Mouse (Mus musculus) CH12.LX (cell line): ENCODE measurements around the gene Krt82. TPM values are rescaled to one million over a fixed set of nuclear protein-coding genes. Genes with fewer than 3 reads are reported as not detected.

Experiments used
- DNase-seq: peaks from one replicate; pipeline ENCODE4 v3.0.0-alpha.2; 2013; ENCODE audit errors: extremely low read depth
- H3K27ac ChIP-seq: 2 replicates; pipeline ENCODE4 v1.5.1; 2012; ENCODE audit warnings: low read depth, mild to moderate bottlenecking, control low read depth, moderate library complexity; ENCODE audit not compliant: insufficient read depth
- H3K27me3 ChIP-seq: replicated peaks from 2 replicates; pipeline ENCODE3; 2012; ENCODE audit warnings: inconsistent platforms
- H3K36me3 ChIP-seq, 2 experiments: replicated peaks in 1 of 2; 2 replicates each; pipeline versions ENCODE3 to v1.6.1; 2012; ENCODE audit warnings: inconsistent platforms in 1 of 2, low read length in 1 of 2, mild to moderate bottlenecking in 1 of 2, mixed read lengths in 1 of 2, moderate library complexity in 1 of 2; ENCODE audit not compliant: control insufficient read depth in 1 of 2, insufficient read depth in 1 of 2
- H3K4me1 ChIP-seq, 2 experiments: 2 replicates each; pipeline ENCODE4 v1.6.1; 2012; ENCODE audit warnings: inconsistent platforms in 1 of 2, moderate library complexity in 1 of 2; ENCODE audit not compliant: insufficient read depth in 2 of 2, control insufficient read depth in 1 of 2
- H3K4me2 ChIP-seq: 2 replicates; pipeline ENCODE4 v1.6.1; 2012; ENCODE audit warnings: low read depth, mild to moderate bottlenecking, control low read depth; ENCODE audit not compliant: poor library complexity, insufficient read depth, severe bottlenecking
- H3K4me3 ChIP-seq, 3 experiments: fragments of 150-350 bp in 1 of 3; sonication (generic) in 1 of 3; replicated peaks in 1 of 3; 2 replicates each; pipeline versions ENCODE3 to v1.5.1; 2011 to 2012; ENCODE audit warnings: low read depth in 2 of 3, low read length in 2 of 3, mild to moderate bottlenecking in 2 of 3, moderate library complexity in 2 of 3, control low read depth in 1 of 3, improper control_type of control experiment in 1 of 3, inconsistent platforms in 1 of 3, mixed read lengths in 1 of 3; ENCODE audit not compliant: poor library complexity in 1 of 3
- H3K79me2 ChIP-seq: replicated peaks from 2 replicates; pipeline ENCODE4 v1.6.1; 2012; ENCODE audit warnings: mild to moderate bottlenecking, moderate library complexity; ENCODE audit not compliant: control insufficient read depth, poor library complexity, insufficient read depth, severe bottlenecking; ENCODE audit errors: extremely low read depth
- H3K9ac ChIP-seq: 2 replicates; pipeline ENCODE4 v1.6.1; 2012; ENCODE audit warnings: low read depth, mild to moderate bottlenecking, control low read depth, moderate library complexity; ENCODE audit not compliant: insufficient read depth
- H3K9me3 ChIP-seq: replicated peaks from 2 replicates; pipeline ENCODE3; 2012; ENCODE audit warnings: low read length, inconsistent platforms, mixed read lengths
- CHD2 ChIP-seq: IDR thresholded peaks from 2 replicates; pipeline ENCODE4 v1.6.1; 2011; ENCODE audit warnings: low read length, improper control_type of control experiment
- CTCF ChIP-seq, 2 experiments: IDR thresholded peaks in 1 of 2; conservative IDR thresholded peaks in 1 of 2; 2 replicates each; pipeline ENCODE4 v1.5.1; 2011 to 2012; ENCODE audit warnings: low read depth in 2 of 2, low read length in 2 of 2, improper control_type of control experiment in 1 of 2, inconsistent platforms in 1 of 2, mild to moderate bottlenecking in 1 of 2, moderate library complexity in 1 of 2
- HCFC1 ChIP-seq: IDR thresholded peaks from 2 replicates; pipeline ENCODE4 v1.6.1; 2012; ENCODE audit warnings: low read depth, mild to moderate bottlenecking, inconsistent platforms, low read length, improper control_type of control experiment
- IRF4 ChIP-seq: IDR thresholded peaks from 2 replicates; pipeline ENCODE4 v1.6.1; 2014; ENCODE audit warnings: low read depth, mild to moderate bottlenecking, inconsistent platforms, low read length, improper control_type of control experiment
- JUN ChIP-seq: IDR thresholded peaks from 2 replicates; pipeline ENCODE4 v1.6.1; 2011; ENCODE audit warnings: low read depth, mild to moderate bottlenecking, low read length, improper control_type of control experiment, moderate library complexity; ENCODE audit not compliant: insufficient read depth
- JUND ChIP-seq: conservative IDR thresholded peaks from 2 replicates; pipeline ENCODE4 v1.6.1; 2011; ENCODE audit warnings: low read depth, low read length, improper control_type of control experiment
- KAT2A ChIP-seq: IDR thresholded peaks from 2 replicates; pipeline ENCODE4 v1.6.1; 2012; ENCODE audit warnings: low read length, improper control_type of control experiment, inconsistent platforms; ENCODE audit not compliant: insufficient replicate concordance
- MXI1 ChIP-seq: IDR thresholded peaks from 2 replicates; pipeline ENCODE4 v1.6.1; 2011; ENCODE audit warnings: mild to moderate bottlenecking, low read depth, low read length, improper control_type of control experiment
- MYC ChIP-seq: IDR thresholded peaks from 2 replicates; pipeline ENCODE4 v1.6.1; 2011; ENCODE audit warnings: low read depth, mild to moderate bottlenecking, improper control_type of control experiment, low read length
- NELFE ChIP-seq: IDR thresholded peaks from 2 replicates; pipeline ENCODE4 v1.6.1; 2011; ENCODE audit warnings: low read depth, low read length, improper control_type of control experiment
- NRF1 ChIP-seq: IDR thresholded peaks from 2 replicates; pipeline ENCODE4 v1.6.1; 2014; ENCODE audit warnings: low read depth, mild to moderate bottlenecking, inconsistent platforms, low read length, improper control_type of control experiment, moderate library complexity
- POLR2AphosphoS2 ChIP-seq: IDR thresholded peaks from 2 replicates; pipeline ENCODE4 v1.6.1; 2011; ENCODE audit warnings: low read depth, low read length, improper control_type of control experiment
- RCOR1 ChIP-seq: conservative IDR thresholded peaks from 2 replicates; pipeline ENCODE4 v1.6.1; 2012; ENCODE audit warnings: low read depth, mild to moderate bottlenecking, inconsistent platforms, low read length, improper control_type of control experiment
- SIN3A ChIP-seq: IDR thresholded peaks from 2 replicates; pipeline ENCODE4 v1.6.1; 2012; ENCODE audit warnings: low read length, improper control_type of control experiment, inconsistent platforms
- TBP ChIP-seq: conservative IDR thresholded peaks from 2 replicates; pipeline ENCODE4 v1.6.1; 2011; ENCODE audit warnings: low read depth, low read length, improper control_type of control experiment
- TCF12 ChIP-seq: IDR thresholded peaks from 2 replicates; pipeline ENCODE4 v1.6.1; 2014; ENCODE audit warnings: low read depth, mild to moderate bottlenecking, inconsistent platforms, low read length, improper control_type of control experiment
- UBTF ChIP-seq: IDR thresholded peaks from 2 replicates; pipeline ENCODE4 v1.6.1; 2012; ENCODE audit warnings: low read depth, mild to moderate bottlenecking, inconsistent platforms, low read length, improper control_type of control experiment, moderate library complexity
- ZC3H11A ChIP-seq: IDR thresholded peaks from 2 replicates; pipeline ENCODE4 v1.6.1; 2012; ENCODE audit warnings: low read depth, mild to moderate bottlenecking, inconsistent platforms, low read length, improper control_type of control experiment
- ZMIZ1 ChIP-seq: IDR thresholded peaks from 2 replicates; pipeline ENCODE4 v1.6.1; 2012; ENCODE audit warnings: low read depth, mild to moderate bottlenecking, inconsistent platforms, low read length, improper control_type of control experiment
- ZNF384 ChIP-seq: IDR thresholded peaks from 2 replicates; pipeline ENCODE4 v1.6.1; 2012; ENCODE audit warnings: low read depth, low read length, improper control_type of control experiment, inconsistent platforms
- dilution Hi-C: fragments of 300-500 bp; cut with MboI; formaldehyde crosslinking; loops from 2 replicates; pipeline ENCODE4 v1.14.3; 2020; ENCODE audit warnings: low sequenced_read_pairs; ENCODE audit not compliant: extremely low pct_unique_long_range_greater_than_20kb, extremely low pct_ligation_motif_present
- in situ Hi-C: fragments of 300-500 bp; cut with MboI; formaldehyde crosslinking; loops from 3 replicates; pipeline ENCODE4 v1.14.3; 2019; ENCODE audit warnings: low sequenced_read_pairs, low pct_ligation_motif_present, low pct_unique_long_range_greater_than_20kb, mixed read lengths
- polyA plus RNA-seq: library from polyadenylated mRNA; unstranded; fragments of >175 nt; gene quantifications from 2 replicates; pipeline ENCODE4 v1.2.1, GENCODE M21; 2012; ENCODE audit warnings: low read depth; ENCODE audit not compliant: insufficient read length
- total RNA-seq, 2 experiments: library from RNA; depleted of rRNA; stranded (reverse); fragments of 300-350 nt in 1 of 2; fragments of >200 nt in 1 of 2; gene quantifications; 2 replicates each; pipeline ENCODE4 v1.2.3; 2012 to 2014

Gene Krt82
- total and polyA plus RNA-seq, 3 experiments = not detected

DNA sequence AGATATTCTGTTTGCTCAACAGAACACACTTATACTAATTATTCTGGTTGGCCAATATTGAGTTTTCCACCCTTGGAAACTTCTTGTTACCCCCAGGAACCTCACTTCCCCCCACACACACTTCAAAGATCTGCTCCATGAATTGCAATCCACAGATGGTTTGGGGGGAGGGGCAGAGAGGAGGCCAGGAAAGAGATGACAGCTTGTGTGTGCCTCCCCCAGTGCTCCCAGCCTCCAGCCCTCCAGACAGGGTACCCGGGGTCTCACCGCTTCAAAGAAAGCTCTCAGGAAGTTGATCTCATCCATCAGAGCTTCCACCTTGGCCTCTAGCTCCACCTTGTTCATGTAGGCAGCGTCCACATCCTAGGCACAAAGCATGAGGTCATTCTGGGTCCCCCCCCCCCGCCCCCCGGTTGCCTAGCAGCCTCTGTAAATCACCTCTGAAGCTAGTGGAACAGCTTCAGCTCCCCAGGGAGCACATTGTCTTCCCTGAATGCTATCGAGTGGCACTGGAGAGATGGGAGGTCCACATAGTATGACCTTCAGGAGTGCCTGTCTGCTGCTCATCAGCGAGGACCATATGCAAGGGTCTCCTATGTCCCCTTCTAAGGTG is 7.7 kb upstream of the Krt82 start:
- no peaks in the 10 kb centered on the region for H3K36me3 ChIP-seq
- no peak overlapping the region for H3K4me3 ChIP-seq
- H3K27ac ChIP-seq = no peak overlapping the region
- no peaks in the 10 kb centered on the region for H3K79me2 ChIP-seq
- in situ Hi-C loops = no loop called here
- peaks cover 99% of the 10 kb centered on the region for H3K27me3 ChIP-seq
- H3K4me2 ChIP-seq = no peak overlapping the region
- peaks cover 1% of the 10 kb centered on the region in 2 experiments; a peak in 1 of 4 replicates for H3K4me1 ChIP-seq
- dilution Hi-C loops = no loop called here
- TF ChIP-seq NELFE (no peak), ZNF384 (no peak), NRF1 (no peak), MYC (no peak), TBP (no peak), CHD2 (no peak), SIN3A (no peak), MXI1 (no peak), JUN (no peak), POLR2AphosphoS2 (no peak), ZMIZ1 (no peak), ZC3H11A (no peak), KAT2A (no peak), TCF12 (no peak), RCOR1 (no peak), JUND (no peak), UBTF (no peak), HCFC1 (no peak)
- no peak overlapping the region for H3K9ac ChIP-seq
- H3K9me3 ChIP-seq = no peaks in the 10 kb centered on the region
- DNase-seq = no peak

DNA sequence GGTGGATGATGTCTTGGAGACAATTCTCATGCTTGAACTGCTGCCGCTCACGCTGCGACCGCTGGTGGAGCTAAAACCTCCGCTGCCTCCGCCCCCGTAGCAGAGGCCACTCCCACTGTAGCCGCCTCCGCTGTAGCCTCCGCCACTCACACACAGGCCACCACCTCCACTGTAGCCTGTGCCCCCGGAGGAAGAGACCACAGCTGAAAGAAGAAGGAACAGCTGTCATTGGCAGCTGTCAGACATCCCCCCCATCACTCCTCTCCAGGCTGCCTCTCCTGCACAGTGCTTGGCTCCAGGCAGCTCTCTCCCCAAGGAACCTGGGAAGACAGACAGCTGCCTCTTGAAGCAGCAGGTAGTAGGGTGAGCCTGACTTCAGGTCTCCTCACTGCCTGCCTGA is 2.7 kb upstream of the Krt82 start:
- Histone ChIP-seq H3K4me1 (peaks cover 2 to 4% of the 10 kb centered on the region in 2 experiments; a peak in 1 of 4 replicates), H3K4me3 (no peak overlapping the region), H3K27me3 (peaks cover 98% of the 10 kb centered on the region), H3K27ac (no peak overlapping the region), H3K4me2 (0 out of 2 replicates have a peak overlapping the region, but pooled peaks have one; percentile 25), H3K79me2 (no peaks in the 10 kb centered on the region), H3K36me3 (no peaks in the 10 kb centered on the region), H3K9me3 (no peaks in the 10 kb centered on the region), H3K9ac (no peak overlapping the region)
- TF ChIP-seq IRF4 (no peak), CTCF (conservative IDR thresholded peaks at IDR 0.05 in 1 of 2, IDR thresholded peaks at IDR 0.05 in 1 of 2; ENCODE audit: low read depth in 2 of 2, low read length in 2 of 2) (peak in 1 of 2 experiments; percentile 2; a peak in 1 of 4 replicates)
- in situ Hi-C loops = no loop called here
- dilution Hi-C loops = no loop called here
- peak; percentile 12 for DNase-seq
